Mouse (Mus musculus): ENCODE measurements around the gene Tuft1. TPM values are rescaled to one million over a fixed set of nuclear protein-coding genes. Genes with fewer than 3 reads are reported as not detected.

The Tuft1 gene
- polyA plus RNA-seq, 1 experiment from 2014 or later, result 8.8 TPM

DNA sequence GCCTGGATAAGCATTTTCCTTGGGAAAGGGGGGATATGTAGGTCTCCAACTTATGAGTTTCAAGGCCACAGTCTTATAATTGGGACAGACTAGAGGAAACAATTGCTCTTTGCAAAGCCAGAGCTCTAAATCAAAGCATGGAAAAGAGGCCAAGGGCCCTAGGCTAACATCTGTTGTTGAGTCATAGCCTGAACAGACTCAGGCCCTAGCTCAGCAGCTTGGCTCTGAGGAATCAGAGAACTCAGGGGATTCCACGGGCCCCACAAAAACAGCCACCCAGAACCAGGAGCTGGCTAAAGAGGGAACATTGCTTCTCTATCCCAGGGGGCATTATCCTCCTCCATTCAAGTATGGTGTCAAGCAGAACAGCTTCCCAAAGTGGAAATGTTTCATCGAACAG lies 48.1 kb downstream of the Tuft1 start:
- H3K36me3 ChIP-seq (ENCODE audit: insufficient read depth), result no peaks in the 10 kb centered on the region
- no peak overlapping the region for H3K4me2 ChIP-seq
- ATAC-seq (ENCODE audit: insufficient read depth), result no peak
- no peaks in the 10 kb centered on the region for H3K9me3 ChIP-seq (ENCODE audit: low read depth, low read length)
- DNase-seq, result no peak
- no peaks in the 10 kb centered on the region for H3K27me3 ChIP-seq (ENCODE audit: insufficient read depth, low read length)
- H3K4me3 ChIP-seq (ENCODE audit: low read depth, low read length), result no peak overlapping the region
- no peaks in the 10 kb centered on the region for H3K4me1 ChIP-seq (ENCODE audit: insufficient read depth)
- WGBS, result 76% methylated on average over 2 of the region's 2 CpGs
- H3K27ac ChIP-seq (ENCODE audit: low read depth), result no peak overlapping the region
- TF ChIP-seq CTCF (IDR thresholded peaks at IDR 0.05; ENCODE audit: low read depth), result no peak
- no peak overlapping the region for H3K9ac ChIP-seq

GRCm38 (mm10) chr3:94609621-94610020 lies 49.1 kb downstream of the Tuft1 start:
- H3K27me3 ChIP-seq (ENCODE audit: insufficient read depth, low read length), result no peaks in the 10 kb centered on the region
- WGBS, result 87% methylated on average over 3 of the region's 3 CpGs
- H3K4me1 ChIP-seq (ENCODE audit: insufficient read depth), result no peaks in the 10 kb centered on the region

GRCm38 (mm10) chr3:94601959-94602358 lies 56.7 kb downstream of the Tuft1 start:
- 6% methylated on average over 4 of the region's 4 CpGs for whole genome bisulfite sequencing
- ATAC-seq (ENCODE audit: insufficient read depth) (no peak), DNase-seq (peak; percentile 81)
- no peak overlapping the region for H3K4me2 ChIP-seq
- no peaks in the 10 kb centered on the region for H3K9me3 ChIP-seq (ENCODE audit: low read depth, low read length)
- TF ChIP-seq CTCF (IDR thresholded peaks at IDR 0.05; ENCODE audit: low read depth), result peak; percentile 79
- H3K27me3 ChIP-seq (ENCODE audit: insufficient read depth, low read length), result no peaks in the 10 kb centered on the region
- H3K36me3 ChIP-seq (ENCODE audit: insufficient read depth), result no peaks in the 10 kb centered on the region
- no peak overlapping the region for H3K4me3 ChIP-seq (ENCODE audit: low read depth, low read length)
- no peak overlapping the region for H3K27ac ChIP-seq (ENCODE audit: low read depth)
- no peak overlapping the region for H3K9ac ChIP-seq
- no peaks in the 10 kb centered on the region for H3K4me1 ChIP-seq (ENCODE audit: insufficient read depth)

More at GRCm38 (mm10) chr3:94609621-94610020, 49.1 kb downstream of the Tuft1 start:
- Histone ChIP-seq H3K36me3 (ENCODE audit: insufficient read depth) (no peaks in the 10 kb centered on the region), H3K4me2 (no peak overlapping the region), H3K4me3 (ENCODE audit: low read depth, low read length) (no peak overlapping the region), H3K9ac (no peak overlapping the region), H3K9me3 (ENCODE audit: low read depth, low read length) (no peaks in the 10 kb centered on the region), H3K27ac (ENCODE audit: low read depth) (no peak overlapping the region)
- no peak for ATAC-seq (ENCODE audit: insufficient read depth)
- TF ChIP-seq CTCF (IDR thresholded peaks at IDR 0.05; ENCODE audit: low read depth), result no peak
- no peak for DNase-seq

DNA sequence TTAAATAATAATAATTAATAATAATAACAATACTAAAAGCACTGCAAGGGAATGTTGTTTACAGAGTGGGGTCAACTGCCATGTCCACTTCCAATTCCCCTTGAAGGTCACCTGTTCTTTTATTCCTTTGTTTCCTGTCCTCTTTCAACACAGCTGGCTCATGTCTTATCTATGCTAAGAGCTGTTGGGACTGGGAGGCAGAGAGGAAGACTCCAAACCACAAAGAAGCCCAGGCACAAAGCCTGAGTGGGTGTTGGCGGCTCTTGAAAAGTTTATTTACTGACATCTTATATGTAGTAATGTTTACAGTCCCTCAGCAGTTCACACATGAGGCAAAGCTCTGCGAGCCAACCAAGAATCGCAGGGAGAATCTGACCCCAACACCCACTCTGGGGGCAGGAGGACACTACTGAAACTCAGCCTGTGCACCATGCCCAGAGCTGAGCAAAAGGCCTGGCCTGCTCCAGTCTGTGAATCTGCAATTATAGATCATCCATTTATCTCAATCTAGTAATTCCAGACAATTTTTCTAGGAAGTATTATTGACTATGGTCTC lies 61.4 kb downstream of the Tuft1 start:
- 27% methylated on average over 3 of the region's 3 CpGs for WGBS
- ATAC-seq (ENCODE audit: insufficient read depth), result no peak
- TF ChIP-seq CTCF (IDR thresholded peaks at IDR 0.05; ENCODE audit: low read depth), result no peak

GRCm38 (mm10) chr3:94595871-94596287 lies 62.8 kb downstream of the Tuft1 start:
- TF ChIP-seq CTCF (IDR thresholded peaks at IDR 0.05; ENCODE audit: low read depth), result no peak
- Histone ChIP-seq H3K9me3 (ENCODE audit: low read depth, low read length) (no peaks in the 10 kb centered on the region), H3K4me3 (ENCODE audit: low read depth, low read length) (no peak overlapping the region), H3K27me3 (ENCODE audit: insufficient read depth, low read length) (no peaks in the 10 kb centered on the region), H3K9ac (no peak overlapping the region), H3K36me3 (ENCODE audit: insufficient read depth) (no peaks in the 10 kb centered on the region), H3K4me2 (no peak overlapping the region), H3K27ac (ENCODE audit: low read depth) (no peak overlapping the region), H3K4me1 (ENCODE audit: insufficient read depth) (no peaks in the 10 kb centered on the region)
- DNase-seq, result no peak
- WGBS, result 78% methylated on average over 6 of the region's 6 CpGs
- no peak for ATAC-seq (ENCODE audit: insufficient read depth)

More for the DNA sequence above, 61.4 kb downstream of the Tuft1 start:
- DNase-seq, result no peak
- H3K36me3 ChIP-seq (ENCODE audit: insufficient read depth), result no peaks in the 10 kb centered on the region
- no peaks in the 10 kb centered on the region for H3K27me3 ChIP-seq (ENCODE audit: insufficient read depth, low read length)
- no peaks in the 10 kb centered on the region for H3K4me1 ChIP-seq (ENCODE audit: insufficient read depth)
- no peaks in the 10 kb centered on the region for H3K9me3 ChIP-seq (ENCODE audit: low read depth, low read length)
- no peak overlapping the region for H3K27ac ChIP-seq (ENCODE audit: low read depth)
- H3K4me3 ChIP-seq (ENCODE audit: low read depth, low read length), result no peak overlapping the region
- no peak overlapping the region for H3K9ac ChIP-seq
- no peak overlapping the region for H3K4me2 ChIP-seq

GRCm38 (mm10) chr3:94591066-94591465 lies 67.6 kb downstream of the Tuft1 start:
- Histone ChIP-seq H3K9me3 (ENCODE audit: low read depth, low read length) (no peaks in the 10 kb centered on the region), H3K27ac (ENCODE audit: low read depth) (no peak overlapping the region), H3K4me1 (ENCODE audit: insufficient read depth) (no peaks in the 10 kb centered on the region), H3K27me3 (ENCODE audit: insufficient read depth, low read length) (no peaks in the 10 kb centered on the region), H3K4me3 (ENCODE audit: low read depth, low read length) (no peak overlapping the region), H3K4me2 (no peak overlapping the region), H3K36me3 (ENCODE audit: insufficient read depth) (no peaks in the 10 kb centered on the region), H3K9ac (no peak overlapping the region)
- DNase-seq (no peak), ATAC-seq (ENCODE audit: insufficient read depth) (no peak)
- TF ChIP-seq CTCF (IDR thresholded peaks at IDR 0.05; ENCODE audit: low read depth), result no peak
- WGBS, result 80% methylated on average over 5 of the region's 5 CpGs

DNA sequence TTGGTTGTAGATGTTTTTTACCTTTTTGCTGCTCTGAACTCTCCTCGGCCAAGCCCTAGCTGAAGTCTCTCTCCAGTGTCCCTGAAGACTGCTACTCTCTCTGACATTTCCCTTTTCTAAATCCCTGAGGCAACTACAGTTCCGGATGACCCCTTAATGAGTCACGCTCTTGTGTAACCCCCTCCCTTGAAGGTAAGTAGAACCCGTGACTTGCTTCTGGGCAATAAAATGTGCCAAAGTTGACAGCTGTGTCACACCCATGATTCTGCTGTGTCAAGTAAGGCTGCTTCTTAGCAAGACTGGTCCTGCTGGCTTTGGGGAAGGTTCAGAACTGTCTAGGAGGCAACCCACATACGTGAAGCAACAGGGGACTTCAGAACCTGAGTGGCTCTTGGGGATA lies 70.7 kb downstream of the Tuft1 start:
- Histone ChIP-seq H3K4me1 (ENCODE audit: insufficient read depth) (no peaks in the 10 kb centered on the region), H3K9me3 (ENCODE audit: low read depth, low read length) (no peaks in the 10 kb centered on the region), H3K27ac (ENCODE audit: low read depth) (no peak overlapping the region), H3K36me3 (ENCODE audit: insufficient read depth) (no peaks in the 10 kb centered on the region), H3K4me3 (ENCODE audit: low read depth, low read length) (no peak overlapping the region), H3K9ac (no peak overlapping the region), H3K4me2 (no peak overlapping the region), H3K27me3 (ENCODE audit: insufficient read depth, low read length) (no peaks in the 10 kb centered on the region)
- no peak; the same call in 1 of the 2 replicates for ATAC-seq (ENCODE audit: insufficient read depth)
- 75% methylated on average over 5 of the region's 5 CpGs for WGBS
- DNase-seq, result no peak
- no peak for TF ChIP-seq CTCF (IDR thresholded peaks at IDR 0.05; ENCODE audit: low read depth)
